Mouse (Mus musculus) embryo, embryonic 11 days (tissue): Measurements from ENCODE around the gene Olfr895.

Experiments used
- DNase-seq: peaks from one replicate; pipeline ENCODE4 v3.0.0-alpha.2; 2015

Gene Olfr895

DNA sequence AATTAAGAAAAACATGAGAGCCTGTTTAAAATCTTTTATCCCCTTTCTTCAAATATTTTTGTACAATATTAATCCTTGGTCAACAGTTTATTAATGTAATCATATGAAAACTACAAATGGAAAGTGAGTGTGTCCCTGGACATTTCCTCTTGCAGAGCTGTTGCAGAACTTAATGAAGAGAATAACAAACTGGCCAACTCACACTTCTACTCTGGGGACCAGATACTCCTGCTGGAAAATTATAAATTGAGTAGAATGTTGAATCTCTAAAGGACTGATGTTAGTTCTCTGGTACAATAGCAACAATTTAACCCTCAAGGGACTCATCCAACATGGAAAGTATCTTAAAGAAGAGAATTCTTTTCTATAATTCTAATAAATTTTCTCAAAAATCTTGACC, at the start of gene Olfr895:
Olfr895 (plus strand) TSS at position 301 of the 400 bp plus-strand sequence.
- no peak for DNase-seq

DNA sequence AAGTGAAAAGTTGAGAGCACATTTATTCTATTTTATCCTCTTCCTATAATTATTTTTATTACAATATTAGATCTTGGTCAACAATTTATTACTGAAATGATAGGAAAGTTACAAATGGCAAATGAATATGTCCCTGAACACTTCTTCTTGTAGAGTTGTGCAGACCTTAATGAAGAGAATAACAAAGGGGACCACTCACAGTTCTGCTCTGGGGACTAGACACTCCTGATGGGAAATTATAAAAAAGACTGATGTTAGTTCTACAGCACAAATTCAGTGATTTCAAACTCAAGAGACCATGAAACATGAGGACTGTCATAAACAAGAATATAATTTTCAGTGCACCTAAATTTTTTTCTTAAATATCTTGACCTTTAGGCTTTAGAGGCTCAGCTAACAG, 15.2 kb upstream of the Olfr895 start, which contains the start of gene Olfr143:
Olfr143 (plus strand) TSS at position 301 of the 400 bp plus-strand sequence.
- no peak for DNase-seq

DNA sequence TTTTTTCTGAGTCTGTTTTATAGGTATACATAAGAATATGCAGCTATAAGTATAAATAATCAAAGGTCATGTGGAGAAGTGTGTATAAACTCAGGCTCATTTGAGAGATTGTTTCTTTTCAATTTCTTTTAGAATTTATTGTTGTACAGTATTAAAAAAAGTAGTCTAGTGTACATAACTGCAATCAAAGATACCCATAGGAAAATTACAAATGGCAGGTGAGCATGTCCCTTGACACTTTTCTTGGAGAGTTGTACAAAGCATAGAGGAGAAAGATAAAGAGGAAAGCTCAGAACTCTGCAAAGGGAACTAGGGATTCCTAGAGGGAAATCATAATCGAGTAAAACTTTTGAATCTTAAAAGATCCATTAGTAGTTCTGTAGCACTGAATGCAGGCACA, 23.2 kb downstream of the Olfr895 start, which contains the start of gene Olfr896-ps1:
Olfr896-ps1 (plus strand) TSS at position 301 of the 400 bp plus-strand sequence.
- DNase-seq = no peak
